Mouse (Mus musculus) lung, postnatal 0 days (tissue): ENCODE results near the gene Ada. TPM values are rescaled to one million over a fixed set of nuclear protein-coding genes. Genes with fewer than 3 reads are reported as not detected.
A peak's percentile ranks its signal among the peaks of the same experiment; 100 is the strongest.

Source experiments
- ATAC-seq: fragments of 200-750 bp; cut with Nextera tagmentation; 2 replicates; pipeline ENCODE4 v1.8.0; 2017; ENCODE audit warnings: moderate library complexity
- DNase-seq: peaks from one replicate; pipeline ENCODE4 v3.0.0-alpha.2; 2016; ENCODE audit warnings: low spot score
- H3K27ac ChIP-seq: fragments of 300-500 bp; sonication (generic); 2 replicates; pipeline ENCODE4 v1.5.1; 2014; ENCODE audit warnings: antibody characterized with exemption, mild to moderate bottlenecking, low read length, mixed read lengths
- H3K27me3 ChIP-seq: fragments of 300-500 bp; sonication (generic); replicated peaks from 2 replicates; pipeline ENCODE4 v1.6.1; 2014; ENCODE audit warnings: low read length, mixed read lengths; ENCODE audit not compliant: insufficient read depth
- H3K36me3 ChIP-seq: fragments of 300-500 bp; sonication (generic); 2 replicates; pipeline ENCODE4 v1.6.1; 2014; ENCODE audit warnings: low read length, mixed read lengths; ENCODE audit not compliant: insufficient read depth
- H3K4me1 ChIP-seq: fragments of 300-500 bp; sonication (generic); 2 replicates; pipeline ENCODE4 v1.6.1; 2014; ENCODE audit warnings: antibody characterized with exemption, low read depth, low read length, mixed read lengths; ENCODE audit not compliant: insufficient read depth
- H3K4me2 ChIP-seq: fragments of 300-500 bp; sonication (generic); replicated peaks from 2 replicates; pipeline ENCODE4 v1.6.1; 2014; ENCODE audit warnings: low read depth, mild to moderate bottlenecking, low read length, moderate library complexity, mixed read lengths
- H3K4me3 ChIP-seq: fragments of 300-500 bp; sonication (generic); 2 replicates; pipeline ENCODE4 v1.5.1; 2014; ENCODE audit warnings: low read depth, low read length
- H3K9ac ChIP-seq: fragments of 300-500 bp; sonication (generic); replicated peaks from 2 replicates; pipeline ENCODE4 v1.6.1; 2014; ENCODE audit warnings: low read depth, mild to moderate bottlenecking
- H3K9me3 ChIP-seq: fragments of 300-500 bp; sonication (generic); 2 replicates; pipeline ENCODE4 v1.6.1; 2016; ENCODE audit warnings: low read length, mixed read lengths
- CTCF ChIP-seq: IDR thresholded peaks from 2 replicates; pipeline ENCODE4 v1.5.1; 2016; ENCODE audit warnings: antibody characterized with exemption, mild to moderate bottlenecking
- EP300 ChIP-seq: IDR thresholded peaks from 2 replicates; pipeline ENCODE4 v1.6.1; 2016; ENCODE audit warnings: antibody characterized with exemption, mild to moderate bottlenecking, control low read depth
- WGBS: fragments of 180-500 bp; shearing (Covaris S2); extraction: QIAGEN DNeasy Blood & Tissue Kit; methylation state at CpG from one replicate; pipeline ENCODE4 v1.1.7; 2014; 5-methylcytosine and 5-hydroxymethylcytosine counted together
- polyA plus RNA-seq: library from polyadenylated mRNA; unstranded; fragments of >200 nt; fragmentation: Nextera tagmentation; extraction: Ambion mirVana; gene quantifications from 2 replicates; pipeline ENCODE4 v1.2.1, GENCODE M21; 2015

Ada gene
- polyA plus RNA-seq, 1 experiment from 2014 or later: 3.6 TPM

GRCm38 (mm10) chr2:163699078-163699780 lies 50.8 kb downstream of the Ada start:
- Histone ChIP-seq H3K4me1 (peaks cover 20% of the 10 kb centered on the region), H3K4me3 (no peak overlapping the region), H3K27ac (peak overlapping the region; percentile 6; the same call in 1 of the 2 replicates), H3K9me3 (no peaks in the 10 kb centered on the region), H3K9ac (no peak overlapping the region), H3K36me3 (no peaks in the 10 kb centered on the region), H3K27me3 (no peaks in the 10 kb centered on the region), H3K4me2 (no peak overlapping the region)
- ATAC-seq: peak; percentile 45; the same call in 1 of the 2 replicates
- TF ChIP-seq CTCF (peak; percentile 21; the same call in 1 of the 2 replicates), EP300 (no peak)
- DNase-seq: peak; percentile 52
- 61% methylated on average over 11 of the region's 11 CpGs for WGBS

- WGBS: 24% methylated on average over 14 of the region's 16 CpGs
- no peaks in the 10 kb centered on the region for H3K9me3 ChIP-seq
- peaks cover 28% of the 10 kb centered on the region for H3K4me1 ChIP-seq
- peak; percentile 74 for ATAC-seq
- TF ChIP-seq EP300 (no peak), CTCF (no peak)
- no peaks in the 10 kb centered on the region for H3K36me3 ChIP-seq
- no peaks in the 10 kb centered on the region for H3K27me3 ChIP-seq
- peak overlapping the region; percentile 27; the same call in 1 of the 2 replicates for H3K4me2 ChIP-seq
- no peak overlapping the region for H3K9ac ChIP-seq
- peak overlapping the region; percentile 82 for H3K27ac ChIP-seq
- peak; percentile 81 for DNase-seq
- H3K4me3 ChIP-seq: no peak overlapping the region
These were observed 52.1 kb downstream of the Ada start for GRCm38 (mm10) chr2:163697764-163698480.

- Histone ChIP-seq H3K4me2 (peak overlapping the region; percentile 30; the same call in 1 of the 2 replicates), H3K36me3 (no peaks in the 10 kb centered on the region), H3K9me3 (no peaks in the 10 kb centered on the region), H3K9ac (no peak overlapping the region), H3K4me1 (peaks cover 30% of the 10 kb centered on the region), H3K27ac (0 out of 2 replicates have a peak overlapping the region, but pooled peaks have one; percentile 20), H3K27me3 (no peaks in the 10 kb centered on the region), H3K4me3 (no peak overlapping the region)
- WGBS: 43% methylated on average over 2 of the region's 2 CpGs
- no peak for DNase-seq
- ATAC-seq: no peak
- TF ChIP-seq CTCF (no peak), EP300 (no peak)
These were observed 53.3 kb downstream of the Ada start for GRCm38 (mm10) chr2:163696763-163697162.

GRCm38 (mm10) chr2:163693716-163694314 lies 56.2 kb downstream of the Ada start:
- peak overlapping the region; percentile 29 for H3K4me2 ChIP-seq

GRCm38 (mm10) chr2:163692873-163693612 lies 57.0 kb downstream of the Ada start:
- Histone ChIP-seq H3K36me3 (no peaks in the 10 kb centered on the region), H3K27ac (peak overlapping the region; percentile 87), H3K4me1 (peaks cover 24% of the 10 kb centered on the region), H3K9ac (no peak overlapping the region), H3K4me3 (no peak overlapping the region), H3K27me3 (no peaks in the 10 kb centered on the region), H3K9me3 (no peaks in the 10 kb centered on the region), H3K4me2 (no peak overlapping the region)
- no peak for DNase-seq
- TF ChIP-seq EP300 (0 out of 2 replicates have a peak, but pooled peaks have one; percentile 49), CTCF (no peak)
- peak; percentile 44 for ATAC-seq
- 44% methylated on average over 3 of the region's 3 CpGs for WGBS

More at GRCm38 (mm10) chr2:163693716-163694314, 56.2 kb downstream of the Ada start:
- ATAC-seq (peak; percentile 62), DNase-seq (peak; percentile 68)
- 43% methylated on average over 9 of the region's 9 CpGs for WGBS
- Histone ChIP-seq H3K36me3 (no peaks in the 10 kb centered on the region), H3K27me3 (no peaks in the 10 kb centered on the region), H3K27ac (peak overlapping the region; percentile 87), H3K9ac (peak overlapping the region; percentile 23; the same call in 1 of the 2 replicates), H3K4me3 (0 out of 2 replicates have a peak overlapping the region, but pooled peaks have one; percentile 8), H3K9me3 (no peaks in the 10 kb centered on the region), H3K4me1 (peaks cover 30% of the 10 kb centered on the region)
- TF ChIP-seq CTCF (no peak), EP300 (no peak; the same call in 1 of the 2 replicates)
